Mouse (Mus musculus) G1E-ER4 (cell line): ENCODE results near the gene Syn3. TPM values are rescaled to one million over a fixed set of nuclear protein-coding genes. Genes with fewer than 3 reads are reported as not detected.

Experiments used
- GATA1 ChIP-seq: IDR thresholded peaks from one replicate; pipeline ENCODE4 v1.8.0; 2012; ENCODE audit warnings: low read length, inconsistent platforms
- polyA plus RNA-seq: library from polyadenylated mRNA; stranded (reverse); fragments of >175 nt; gene quantifications from 2 replicates; pipeline ENCODE4 v1.2.3, GENCODE M21; 2012

Gene Syn3
- polyA plus RNA-seq, 1 experiment: not detected

- no peak for TF ChIP-seq GATA1
Observed at GRCm38 (mm10) chr10:86021749-86022473, 476.8 kb downstream of the Syn3 start, which contains the start of gene Fbxo7. Fbxo7 (plus strand) TSS chr10:86021972.

GRCm38 (mm10) chr10:86021408-86021748, 477.3 kb downstream of the Syn3 start:
- no peak for TF ChIP-seq GATA1

DNA sequence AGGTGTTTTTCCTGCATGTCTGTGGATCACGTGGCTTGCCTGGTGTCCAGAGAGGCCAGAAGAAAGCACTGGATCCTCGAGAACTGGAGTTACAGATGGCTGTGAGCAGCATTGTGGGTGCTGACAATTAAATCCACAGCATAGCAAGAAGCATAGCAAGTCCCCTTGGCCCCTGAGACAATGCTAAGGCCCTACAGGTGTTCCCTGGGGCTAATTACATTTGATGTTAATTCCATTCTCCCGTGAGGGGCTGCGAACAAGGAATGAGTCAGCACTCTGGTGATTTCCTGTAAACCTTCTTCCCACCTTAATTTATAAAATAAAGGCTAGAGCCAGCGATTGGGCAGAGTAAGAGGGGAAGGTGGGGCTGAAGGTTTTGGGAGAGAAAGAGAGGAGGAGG, 479.9 kb downstream of the Syn3 start:
- TF ChIP-seq GATA1: no peak

DNA sequence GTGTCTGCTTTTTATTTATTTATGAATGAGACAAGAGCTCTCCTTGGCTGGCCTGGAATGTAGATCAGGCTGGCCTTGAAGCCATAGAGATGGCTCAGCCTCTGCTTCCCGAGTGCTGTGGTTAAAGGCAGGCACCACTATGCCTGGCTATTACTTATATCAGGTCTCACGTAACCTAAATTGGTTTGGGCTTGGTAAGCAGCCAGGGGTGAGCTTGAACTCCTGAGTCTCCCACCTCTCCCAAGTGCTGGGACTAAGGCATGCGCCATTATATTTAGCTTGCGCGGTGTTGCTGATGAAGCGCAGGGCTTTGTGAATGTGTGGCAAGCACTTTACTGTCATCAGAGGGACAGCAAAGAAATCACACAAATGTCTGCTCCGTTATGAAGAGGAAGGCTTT, 480.9 kb downstream of the Syn3 start:
- TF ChIP-seq GATA1: no peak

- no peak for TF ChIP-seq GATA1
Observed at GRCm38 (mm10) chr10:86011781-86012180, 486.9 kb downstream of the Syn3 start, which contains the start of gene Bpifc. Bpifc (minus strand) TSS chr10:86011895.

DNA sequence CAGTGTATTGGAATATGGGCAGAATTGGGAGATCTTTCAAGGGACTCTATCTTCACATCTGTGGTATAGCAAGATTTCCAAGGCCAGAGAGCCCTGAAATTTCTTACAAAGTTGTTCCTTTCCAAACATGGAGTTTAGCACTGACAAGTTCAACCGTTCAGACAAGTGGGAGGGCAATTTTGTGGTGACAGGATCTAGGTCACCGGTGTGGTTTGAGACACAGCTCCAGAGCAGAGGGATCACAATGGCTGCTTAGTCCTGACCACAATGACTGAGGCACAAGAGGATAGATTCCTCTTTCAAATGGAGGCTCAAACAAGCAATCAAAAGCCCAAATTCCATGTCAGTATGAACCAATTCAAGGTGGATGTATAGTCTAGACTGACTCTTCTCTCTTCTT, 487.5 kb downstream of the Syn3 start:
- no peak for TF ChIP-seq GATA1

GRCm38 (mm10) chr10:86010636-86011035, 488.1 kb downstream of the Syn3 start:
- no peak for TF ChIP-seq GATA1

GRCm38 (mm10) chr10:86009688-86010087, 489.0 kb downstream of the Syn3 start:
- no peak for TF ChIP-seq GATA1

DNA sequence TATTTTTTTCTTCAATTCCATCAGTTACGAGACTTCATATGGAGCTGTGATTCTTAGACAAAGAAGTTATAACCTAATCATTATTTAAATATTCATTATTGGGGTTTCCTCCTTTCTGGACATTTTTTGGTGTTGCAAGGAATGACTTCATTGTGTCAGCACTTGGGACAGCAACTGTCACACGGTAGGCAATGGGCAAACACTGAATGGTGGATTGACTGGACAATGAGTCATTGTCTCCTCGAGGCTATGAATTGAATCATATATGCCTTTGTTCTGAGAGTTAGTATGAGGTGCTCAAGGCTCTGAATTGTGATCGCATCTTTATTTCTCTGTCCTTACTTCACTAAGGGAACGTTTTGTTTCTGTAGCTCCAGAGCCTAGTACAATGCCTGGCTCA, 492.2 kb downstream of the Syn3 start:
- no peak for TF ChIP-seq GATA1

Other genes with a start within 250 kb of the Syn3 start
- 0.76 and 1.1 TPM in 2 replicates for gene Timp3, start 198.5 kb downstream of the Syn3 start, polyA plus RNA-seq
- 19.7 and 25.5 TPM in 2 replicates for gene Hsp90b1, start 206.6 kb upstream of the Syn3 start, polyA plus RNA-seq
- gene Ttc41, start 206.9 kb upstream of the Syn3 start, polyA plus RNA-seq: 0.06 TPM in 2 replicates